25 mouse cellular contexts compared by ENCODE assay signal in the genomic region with DNA sequence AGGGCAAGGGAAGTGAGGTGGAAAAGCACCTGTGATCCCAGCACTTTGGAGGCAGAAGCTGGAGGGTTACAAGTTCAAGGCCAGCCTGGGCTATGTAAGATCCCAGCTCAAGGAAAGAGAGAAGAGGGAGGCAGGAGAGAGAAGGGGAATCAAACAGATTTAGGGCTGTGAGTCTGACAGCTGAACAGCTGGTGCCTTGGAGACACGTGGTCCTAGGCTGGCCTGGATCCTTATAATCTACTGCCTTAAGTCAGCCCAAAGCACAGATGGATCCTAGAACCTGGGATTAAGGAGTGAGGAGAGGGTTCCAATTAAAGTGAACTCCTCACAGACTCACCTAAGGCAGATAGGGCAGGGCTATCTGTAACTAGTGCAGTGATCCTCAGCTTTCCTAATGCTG.
DNase-seq lines count a peak whose midpoint lies in the region; ATAC-seq lines count a peak whose summit lies in the region.
"Had no signal": no experiment of that assay in that cellular context is flagged by ENCODE, and none has a peak within 500 bp of the region (broad histone marks: within the 10 kb centered on the region; RNA-seq: fewer than 3 reads in every experiment).

No protein-coding gene starts in this region.

- H3K4me2 ChIP-seq in midbrain, embryonic 13.5 days (replicated peaks): no peak overlapping the region
- H3K4me2 ChIP-seq: embryonic facial prominence, embryonic 12.5 days; embryonic facial prominence, embryonic 15.5 days; forebrain, embryonic 13.5 days; heart, embryonic 11.5 days; hindbrain, embryonic 13.5 days had no signal

- H3K27ac ChIP-seq in midbrain, embryonic 10.5 days (replicated peaks): peak overlapping the region; percentile 38; the same call in 1 of the 2 replicates
- no peak overlapping the region for H3K27ac ChIP-seq in midbrain, embryonic 13.5 days
- H3K27ac ChIP-seq: embryonic facial prominence, embryonic 12.5 days; embryonic facial prominence, embryonic 15.5 days; gastrocnemius, adult 2 months had no signal

- peaks cover 30% of the 10 kb centered on the region for H3K4me1 ChIP-seq in midbrain, embryonic 10.5 days
- H3K4me1 ChIP-seq in midbrain, embryonic 13.5 days (replicated peaks): peaks cover 45% of the 10 kb centered on the region

- H3K36me3 ChIP-seq in midbrain, embryonic 10.5 days: no peaks in the 10 kb centered on the region
- H3K36me3 ChIP-seq in midbrain, embryonic 13.5 days: no peaks in the 10 kb centered on the region
- H3K36me3 ChIP-seq: embryonic facial prominence, embryonic 12.5 days; embryonic facial prominence, embryonic 15.5 days; hindbrain, embryonic 13.5 days had no signal

- no peaks in the 10 kb centered on the region for H3K9me3 ChIP-seq in midbrain, embryonic 10.5 days (replicated peaks)
- no peaks in the 10 kb centered on the region for H3K9me3 ChIP-seq in midbrain, embryonic 13.5 days
- H3K9me3 ChIP-seq: embryonic facial prominence, embryonic 12.5 days; embryonic facial prominence, embryonic 15.5 days; forebrain, embryonic 13.5 days; hindbrain, embryonic 13.5 days had no signal

- H3K4me3 ChIP-seq in midbrain, embryonic 10.5 days: no peak overlapping the region
- H3K4me3 ChIP-seq in midbrain, embryonic 13.5 days (replicated peaks): no peak overlapping the region
- H3K4me3 ChIP-seq: embryonic facial prominence, embryonic 12.5 days; embryonic facial prominence, embryonic 15.5 days; forebrain, embryonic 13.5 days; gastrocnemius, adult 2 months; hindbrain, embryonic 13.5 days had no signal

- peak; percentile 56 for ATAC-seq in frontal cortex, adult (ENCODE audit: low TSS enrichment)
- ATAC-seq in midbrain, embryonic 13.5 days: no peak
- ATAC-seq: activated CD4-positive, CD25-positive, alpha-beta regulatory T cell, adult 4 months; forebrain, embryonic 13.5 days; hindbrain, postnatal 0 days; inflammation-experienced regulatory T-cells, adult 6 months; intestine, embryonic 16.5 days had no signal

- WGBS in midbrain, embryonic 10.5 days: 58% methylated on average over 1 of the region's 1 CpGs
- WGBS in midbrain, embryonic 13.5 days: 39% methylated on average over 1 of the region's 1 CpGs

- H3K27me3 ChIP-seq in midbrain, embryonic 10.5 days (ENCODE audit: low read depth, poor library complexity, severe bottlenecking): no peaks in the 10 kb centered on the region
- H3K27me3 ChIP-seq in midbrain, embryonic 13.5 days: no peaks in the 10 kb centered on the region
- H3K27me3 ChIP-seq: forebrain, embryonic 13.5 days had no signal

- DNase-seq in cerebellum, postnatal 10 days: peak; percentile 54 to 58
- DNase-seq in cerebellum, adult 18-20 months: no peak
- no peak for DNase-seq in frontal cortex, postnatal 25 days (ENCODE audit: low spot score in 2 of 2)
- DNase-seq in midbrain, embryonic 10.5 days (ENCODE audit: low spot score): no peak
- peak; percentile 60 for DNase-seq in retina, postnatal 1 day
- no peak for DNase-seq in spleen, adult 18-20 months
- DNase-seq: adrenal gland, adult 8-10 months; adrenal gland, postnatal 25 days; cerebellum, adult 11-12 months; cerebellum, adult 9-10 months; cerebellum, postnatal 25 days; gastrocnemius, postnatal 14 days; heart, adult 11 months had no signal

- no peak overlapping the region for H3K9ac ChIP-seq in midbrain, embryonic 13.5 days (replicated peaks)
- H3K9ac ChIP-seq: embryonic facial prominence, embryonic 12.5 days; embryonic facial prominence, embryonic 15.5 days; hindbrain, embryonic 13.5 days had no signal

Comparison
In these comparisons a context has a peak if more than half of its experiments do, and no peak if none do; other contexts are left out.
1. DNase-seq: peak in cerebellum, postnatal 10 days (2 of 2) and retina, postnatal 1 day (single experiment); none in cerebellum, adult 18-20 months (0 of 2), frontal cortex, postnatal 25 days (0 of 2), midbrain, embryonic 10.5 days (single experiment) and spleen, adult 18-20 months (0 of 2).